Mouse (Mus musculus) embryonic fibroblast, embryonic 13.5 days (primary cell): ENCODE measurements around the gene Zfp12.

Experiments
- CTCF ChIP-seq: IDR thresholded peaks from 2 replicates; pipeline ENCODE4 v1.5.1; 2011; ENCODE audit warnings: mild to moderate bottlenecking, control low read depth, low read length, moderate library complexity, borderline replicate concordance; ENCODE audit not compliant: insufficient read depth
- POLR2A ChIP-seq: IDR thresholded peaks from 2 replicates; pipeline ENCODE4 v1.6.1; 2011; ENCODE audit warnings: low read depth, mild to moderate bottlenecking, control low read depth, low read length, moderate library complexity

DNA sequence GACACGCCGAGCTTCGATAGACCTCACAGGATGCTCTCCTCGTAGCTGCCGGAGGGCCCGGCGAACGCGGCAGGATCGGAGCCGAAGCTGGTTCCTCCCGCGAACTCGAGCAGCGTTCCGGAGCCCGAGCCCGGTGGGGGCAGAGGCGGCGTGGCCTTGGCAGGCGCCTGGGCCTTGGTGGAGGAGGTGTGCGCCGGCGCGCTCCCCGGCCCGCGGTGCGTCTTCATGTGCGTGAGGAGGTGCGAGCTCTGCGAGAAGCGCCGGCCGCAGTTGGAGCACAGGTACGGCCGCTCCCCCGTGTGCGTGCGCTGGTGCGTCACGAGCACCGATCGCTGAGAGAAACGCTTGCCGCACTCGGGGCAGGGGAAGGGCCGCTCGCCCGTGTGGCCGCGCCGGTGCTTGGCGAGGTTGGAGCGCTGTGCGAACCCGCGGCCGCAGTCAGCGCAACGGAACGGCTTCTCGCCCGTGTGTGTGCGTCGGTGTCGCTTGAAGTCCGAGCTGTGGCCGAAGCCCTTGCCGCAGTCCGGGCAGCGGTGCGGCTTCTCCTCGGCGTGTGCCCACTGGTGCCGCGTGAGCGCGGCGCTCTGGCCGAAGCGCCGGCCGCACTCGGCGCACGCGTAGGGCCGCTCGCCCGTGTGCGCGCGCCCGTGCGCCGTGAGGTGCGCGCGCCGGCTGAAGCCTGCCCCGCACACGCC is 18.4 kb downstream of the Zfp12 start:
- TF ChIP-seq CTCF (no peak), POLR2A (no peak)
